Mouse (Mus musculus): ENCODE results near the gene Hoxd9.

DNA sequence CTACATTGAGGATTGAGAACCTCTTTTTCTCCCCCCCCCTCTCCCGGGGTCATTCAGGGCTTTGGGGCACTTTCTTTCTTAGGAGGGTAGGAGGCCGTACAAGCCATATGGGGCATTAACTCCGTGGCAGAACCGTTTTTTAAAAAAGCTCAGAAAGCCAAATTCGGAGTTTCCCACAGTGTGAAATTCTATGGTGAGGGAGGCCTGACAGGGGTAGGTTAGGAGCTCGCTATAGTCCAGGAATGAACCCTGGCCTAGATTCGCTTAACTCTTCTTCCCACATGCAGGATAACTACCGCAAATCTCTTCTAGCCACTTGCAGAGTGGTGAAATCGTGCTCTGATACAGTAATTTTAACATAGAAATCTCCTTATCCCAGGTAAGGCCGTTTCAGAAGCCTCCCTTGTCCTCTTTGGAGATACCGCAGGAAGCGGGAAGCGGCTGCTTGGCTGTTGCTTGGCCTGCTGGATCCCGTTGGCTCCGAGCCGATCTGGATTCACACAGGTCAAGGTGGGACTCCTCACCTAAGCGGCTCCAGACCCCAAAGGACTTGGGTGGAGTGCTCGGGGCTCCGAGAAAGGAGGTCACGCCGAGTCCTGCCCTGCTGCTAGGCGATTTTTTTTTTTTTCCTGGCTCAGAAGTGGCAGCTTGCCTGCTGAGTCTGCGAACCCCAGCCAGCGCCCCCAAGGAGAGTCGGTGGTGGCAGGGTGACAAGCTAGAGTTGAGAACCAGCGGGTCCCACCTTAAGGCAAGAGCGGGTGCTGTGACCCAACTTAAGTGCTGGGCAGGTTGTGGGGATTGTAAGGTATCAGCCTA lies 37.7 kb downstream of the Hoxd9 start:
- TF ChIP-seq POLR2A (IDR thresholded peaks at IDR 0.05; ENCODE audit: control insufficient read depth, extremely low read depth, insufficient read depth, low read length, poor library complexity) (no peak), CTCF (IDR thresholded peaks at IDR 0.05; ENCODE audit: borderline replicate concordance, control insufficient read depth, extremely low read depth, insufficient read depth, low read length, poor library complexity) (no peak)

Measured in thymus, adult 2 months (tissue).